Mouse (Mus musculus) lung, postnatal 0 days (tissue): Measurements from ENCODE around the gene Rab2b. TPM values are rescaled to one million over a fixed set of nuclear protein-coding genes. Genes with fewer than 3 reads are reported as not detected.

ENCODE experiments used
- ATAC-seq: fragments of 200-750 bp; cut with Nextera tagmentation; 2 replicates; pipeline ENCODE4 v1.8.0; 2017; ENCODE audit warnings: moderate library complexity
- DNase-seq: peaks from one replicate; pipeline ENCODE4 v3.0.0-alpha.2; 2016; ENCODE audit warnings: low spot score
- H3K27ac ChIP-seq: fragments of 300-500 bp; sonication (generic); 2 replicates; pipeline ENCODE4 v1.5.1; 2014; ENCODE audit warnings: antibody characterized with exemption, mild to moderate bottlenecking, low read length, mixed read lengths
- H3K27me3 ChIP-seq: fragments of 300-500 bp; sonication (generic); replicated peaks from 2 replicates; pipeline ENCODE4 v1.6.1; 2014; ENCODE audit warnings: low read length, mixed read lengths; ENCODE audit not compliant: insufficient read depth
- H3K36me3 ChIP-seq: fragments of 300-500 bp; sonication (generic); 2 replicates; pipeline ENCODE4 v1.6.1; 2014; ENCODE audit warnings: low read length, mixed read lengths; ENCODE audit not compliant: insufficient read depth
- H3K4me1 ChIP-seq: fragments of 300-500 bp; sonication (generic); 2 replicates; pipeline ENCODE4 v1.6.1; 2014; ENCODE audit warnings: antibody characterized with exemption, low read depth, low read length, mixed read lengths; ENCODE audit not compliant: insufficient read depth
- H3K4me2 ChIP-seq: fragments of 300-500 bp; sonication (generic); replicated peaks from 2 replicates; pipeline ENCODE4 v1.6.1; 2014; ENCODE audit warnings: low read depth, mild to moderate bottlenecking, low read length, moderate library complexity, mixed read lengths
- H3K4me3 ChIP-seq: fragments of 300-500 bp; sonication (generic); 2 replicates; pipeline ENCODE4 v1.5.1; 2014; ENCODE audit warnings: low read depth, low read length
- H3K9ac ChIP-seq: fragments of 300-500 bp; sonication (generic); replicated peaks from 2 replicates; pipeline ENCODE4 v1.6.1; 2014; ENCODE audit warnings: low read depth, mild to moderate bottlenecking
- H3K9me3 ChIP-seq: fragments of 300-500 bp; sonication (generic); 2 replicates; pipeline ENCODE4 v1.6.1; 2016; ENCODE audit warnings: low read length, mixed read lengths
- CTCF ChIP-seq: IDR thresholded peaks from 2 replicates; pipeline ENCODE4 v1.5.1; 2016; ENCODE audit warnings: antibody characterized with exemption, mild to moderate bottlenecking
- EP300 ChIP-seq: IDR thresholded peaks from 2 replicates; pipeline ENCODE4 v1.6.1; 2016; ENCODE audit warnings: antibody characterized with exemption, mild to moderate bottlenecking, control low read depth
- WGBS: fragments of 180-500 bp; shearing (Covaris S2); extraction: QIAGEN DNeasy Blood & Tissue Kit; methylation state at CpG from one replicate; pipeline ENCODE4 v1.1.7; 2014; 5-methylcytosine and 5-hydroxymethylcytosine counted together
- polyA plus RNA-seq: library from polyadenylated mRNA; unstranded; fragments of >200 nt; fragmentation: Nextera tagmentation; extraction: Ambion mirVana; gene quantifications from 2 replicates; pipeline ENCODE4 v1.2.1, GENCODE M21; 2015

Gene Rab2b
- polyA plus RNA-seq, 1 experiment from 2014 or later, result 14.3 TPM

- H3K9me3 ChIP-seq, result no peaks in the 10 kb centered on the region
- H3K4me2 ChIP-seq, result no peak overlapping the region
- 92% methylated on average over 3 of the region's 3 CpGs for WGBS
- H3K27ac ChIP-seq, result no peak overlapping the region
- TF ChIP-seq CTCF, result no peak
- TF ChIP-seq EP300, result no peak
- no peak overlapping the region for H3K9ac ChIP-seq
- H3K4me1 ChIP-seq, result no peaks in the 10 kb centered on the region; the same call in 1 of the 2 replicates
- H3K4me3 ChIP-seq, result no peak overlapping the region
- peaks cover 13% of the 10 kb centered on the region; the same call in 1 of the 2 replicates for H3K36me3 ChIP-seq
- ATAC-seq (no peak), DNase-seq (no peak)
- H3K27me3 ChIP-seq, result no peaks in the 10 kb centered on the region
Measured at GRCm38 (mm10) chr14:52284191-52284590, 4.8 kb upstream of the Rab2b start.

GRCm38 (mm10) chr14:52283629-52284028 is 4.3 kb upstream of the Rab2b start:
- WGBS, result 96% methylated on average over 5 of the region's 5 CpGs
- no peaks in the 10 kb centered on the region for H3K27me3 ChIP-seq
- no peak for ATAC-seq

GRCm38 (mm10) chr14:52279747-52280120 is 389 bp upstream of the Rab2b start:
- under 1% methylated on average over 21 of the region's 21 CpGs for WGBS
- no peaks in the 10 kb centered on the region for H3K9me3 ChIP-seq
- DNase-seq, result peak; percentile 55
- H3K4me3 ChIP-seq, result peak overlapping the region; percentile 79
- H3K4me1 ChIP-seq, result no peaks in the 10 kb centered on the region; the same call in 1 of the 2 replicates
- no peak for TF ChIP-seq EP300
- no peak for TF ChIP-seq CTCF
- ATAC-seq, result peak; percentile 16
- no peaks in the 10 kb centered on the region for H3K36me3 ChIP-seq
- H3K27me3 ChIP-seq, result no peaks in the 10 kb centered on the region
- H3K9ac ChIP-seq, result peak overlapping the region; percentile 77
- H3K27ac ChIP-seq, result peak overlapping the region; percentile 93
- peak overlapping the region; percentile 68 for H3K4me2 ChIP-seq

More at GRCm38 (mm10) chr14:52283629-52284028, 4.3 kb upstream of the Rab2b start:
- Histone ChIP-seq H3K27ac (no peak overlapping the region), H3K4me3 (no peak overlapping the region), H3K36me3 (peaks cover 13% of the 10 kb centered on the region; the same call in 1 of the 2 replicates), H3K9ac (no peak overlapping the region), H3K4me1 (no peaks in the 10 kb centered on the region; the same call in 1 of the 2 replicates), H3K9me3 (no peaks in the 10 kb centered on the region), H3K4me2 (no peak overlapping the region)
- no peak for DNase-seq
- no peak for TF ChIP-seq EP300
- no peak for TF ChIP-seq CTCF

- no peak overlapping the region for H3K9ac ChIP-seq
- no peak for ATAC-seq
Measured at GRCm38 (mm10) chr14:52277210-52277609, 2.1 kb downstream of the Rab2b start.

GRCm38 (mm10) chr14:52272781-52273180 is 6.6 kb downstream of the Rab2b start:
- Histone ChIP-seq H3K27ac (no peak overlapping the region), H3K4me1 (no peaks in the 10 kb centered on the region), H3K36me3 (no peaks in the 10 kb centered on the region), H3K9me3 (no peaks in the 10 kb centered on the region), H3K27me3 (no peaks in the 10 kb centered on the region), H3K4me2 (no peak overlapping the region), H3K4me3 (no peak overlapping the region), H3K9ac (no peak overlapping the region)
- ATAC-seq (no peak), DNase-seq (no peak)
- no peak for TF ChIP-seq EP300
- TF ChIP-seq CTCF, result no peak
- WGBS, result 55% methylated on average over 3 of the region's 3 CpGs

More at GRCm38 (mm10) chr14:52277210-52277609, 2.1 kb downstream of the Rab2b start:
- Histone ChIP-seq H3K27me3 (no peaks in the 10 kb centered on the region), H3K9me3 (no peaks in the 10 kb centered on the region), H3K4me2 (no peak overlapping the region), H3K4me1 (no peaks in the 10 kb centered on the region; the same call in 1 of the 2 replicates), H3K27ac (no peak overlapping the region), H3K36me3 (no peaks in the 10 kb centered on the region), H3K4me3 (no peak overlapping the region)
- 88% methylated on average over 4 of the region's 4 CpGs for WGBS
- no peak for DNase-seq
- no peak for TF ChIP-seq CTCF
- no peak for TF ChIP-seq EP300

- DNase-seq (peak; percentile 99), ATAC-seq (peak; percentile 100)
- Histone ChIP-seq H3K4me2 (peak within 1 kb of the TSS; percentile 65), H3K27ac (peak within 1 kb of the TSS; percentile 91), H3K9me3 (no peaks in the 10 kb centered on the region), H3K36me3 (peaks cover 9% of the 10 kb centered on the region; the same call in 1 of the 2 replicates), H3K4me3 (peak within 1 kb of the TSS; percentile 89), H3K4me1 (no peaks in the 10 kb centered on the region), H3K27me3 (no peaks in the 10 kb centered on the region), H3K9ac (peak within 1 kb of the TSS; percentile 86)
- WGBS, result 1% methylated on average over 51 of the region's 54 CpGs
- peak; percentile 24; the same call in 1 of the 2 replicates for TF ChIP-seq EP300
- TF ChIP-seq CTCF, result peak; percentile 83
Measured at GRCm38 (mm10) chr14:52257484-52258213, 21.7 kb downstream of the Rab2b start, which contains the start of gene Chd8. TSS of gene Chd8 (minus strand) at chr14:52257780.
